Mouse (Mus musculus): ENCODE data around the gene Slc4a2. TPM values are rescaled to one million over a fixed set of nuclear protein-coding genes. Genes with fewer than 3 reads are reported as not detected.

Slc4a2 gene
- 29.0 and 29.8 TPM in 2 replicates for polyA plus RNA-seq (2015; fragmentation: Nextera tagmentation; extraction: Ambion mirVana)

DNA sequence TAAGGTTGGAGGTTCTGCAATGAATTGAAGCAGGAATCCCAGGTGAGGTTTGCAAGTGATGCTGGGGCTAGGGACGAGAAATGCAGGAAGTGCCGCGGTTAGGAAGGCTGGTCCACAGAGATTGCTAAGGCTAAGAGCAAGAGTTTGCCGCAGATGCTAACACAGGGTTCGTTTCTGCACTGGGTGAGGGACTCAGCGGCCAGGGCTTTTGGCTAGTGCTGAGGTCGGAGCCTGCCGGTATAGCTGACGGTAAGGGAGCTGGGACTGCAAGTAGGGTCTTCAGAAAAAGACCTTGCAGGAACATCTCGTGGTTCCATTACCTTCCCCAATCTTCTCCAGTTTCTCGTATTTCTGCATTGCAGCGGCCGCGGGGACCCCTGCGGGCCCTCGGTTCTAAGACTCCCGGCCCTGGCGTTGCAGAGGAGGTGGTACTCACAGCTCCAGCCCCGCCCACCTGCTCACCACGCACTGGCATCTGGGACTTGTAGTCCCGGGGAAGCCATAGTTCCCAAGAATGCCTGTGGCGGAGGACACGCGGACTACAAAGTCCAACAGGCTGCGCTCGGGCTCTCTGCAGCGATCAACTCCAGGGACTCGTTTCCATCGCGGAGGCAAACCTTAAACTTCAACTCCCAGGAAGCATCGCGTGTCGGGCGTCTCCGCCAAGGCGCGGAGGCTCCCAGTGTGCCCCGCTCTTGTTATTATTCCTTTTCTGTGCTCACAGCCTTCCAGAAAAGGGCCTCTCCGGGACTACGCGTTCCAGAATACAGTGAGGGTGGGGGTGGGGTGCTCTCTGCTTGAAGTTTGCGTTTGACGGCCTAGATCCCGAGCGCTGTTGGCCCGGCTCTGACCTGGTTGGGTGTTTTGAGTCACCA is at the start of gene Slc4a2, which contains the start of gene Cdk5:
TSS of gene Slc4a2 (plus strand) at position 709 of the 875 bp plus-strand sequence.
TSS of gene Cdk5 (minus strand) at position 402 of the 875 bp plus-strand sequence.
- H3K9ac ChIP-seq (ENCODE audit: low read depth, low read length), result peak within 1 kb of the TSS; percentile 75
- peak within 1 kb of the TSS; percentile 84 for H3K27ac ChIP-seq (ENCODE audit: low read depth, low read length)
- peaks cover 37% of the 10 kb centered on the region for H3K4me1 ChIP-seq (ENCODE audit: control insufficient read depth, insufficient read depth, low read depth, low read length)
- H3K27me3 ChIP-seq (replicated peaks; ENCODE audit: control insufficient read depth, insufficient read depth, low read length), result peaks cover 3% of the 10 kb centered on the region; the same call in 1 of the 2 replicates
- WGBS, result under 1% methylated on average over 46 of the region's 46 CpGs
- peaks cover 13% of the 10 kb centered on the region for H3K36me3 ChIP-seq (ENCODE audit: control insufficient read depth, insufficient read depth, low read length)
- peak; percentile 96 for ATAC-seq
- H3K4me3 ChIP-seq (ENCODE audit: low read length), result peak within 1 kb of the TSS; percentile 68
- H3K9me3 ChIP-seq (ENCODE audit: control insufficient read depth, low read length), result no peaks in the 10 kb centered on the region
- peak within 1 kb of the TSS; percentile 69 for H3K4me2 ChIP-seq (ENCODE audit: low read length)

DNA sequence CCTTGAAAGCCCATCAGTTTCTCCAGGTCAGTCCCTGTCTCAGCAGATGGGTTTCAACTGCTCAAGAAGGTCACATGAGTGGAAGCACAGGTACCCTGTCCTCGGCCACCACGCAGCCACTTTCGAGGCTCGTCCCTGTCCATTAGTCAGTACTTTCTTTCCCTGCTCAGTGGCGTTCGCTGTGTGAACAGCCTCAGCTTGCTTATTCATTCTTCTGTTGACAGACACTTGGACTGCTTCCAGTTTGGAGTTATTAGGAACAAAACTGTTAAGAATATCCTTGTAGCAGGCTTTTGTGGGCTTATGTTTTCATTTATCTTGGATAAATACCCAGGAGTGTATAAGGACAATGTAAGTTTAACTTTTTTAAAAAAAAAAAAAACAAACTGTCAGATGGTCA is 49.4 kb upstream of the Slc4a2 start:
- no peak for ATAC-seq
- 27% methylated on average over 6 of the region's 6 CpGs for WGBS
- Histone ChIP-seq H3K4me1 (ENCODE audit: control insufficient read depth, insufficient read depth, low read depth, low read length) (no peaks in the 10 kb centered on the region), H3K9me3 (ENCODE audit: control insufficient read depth, low read length) (no peaks in the 10 kb centered on the region), H3K27ac (ENCODE audit: low read depth, low read length) (no peak overlapping the region), H3K4me2 (ENCODE audit: low read length) (no peak overlapping the region), H3K9ac (ENCODE audit: low read depth, low read length) (no peak overlapping the region), H3K36me3 (ENCODE audit: control insufficient read depth, insufficient read depth, low read length) (no peaks in the 10 kb centered on the region), H3K27me3 (replicated peaks; ENCODE audit: control insufficient read depth, insufficient read depth, low read length) (no peaks in the 10 kb centered on the region), H3K4me3 (ENCODE audit: low read length) (no peak overlapping the region)

DNA sequence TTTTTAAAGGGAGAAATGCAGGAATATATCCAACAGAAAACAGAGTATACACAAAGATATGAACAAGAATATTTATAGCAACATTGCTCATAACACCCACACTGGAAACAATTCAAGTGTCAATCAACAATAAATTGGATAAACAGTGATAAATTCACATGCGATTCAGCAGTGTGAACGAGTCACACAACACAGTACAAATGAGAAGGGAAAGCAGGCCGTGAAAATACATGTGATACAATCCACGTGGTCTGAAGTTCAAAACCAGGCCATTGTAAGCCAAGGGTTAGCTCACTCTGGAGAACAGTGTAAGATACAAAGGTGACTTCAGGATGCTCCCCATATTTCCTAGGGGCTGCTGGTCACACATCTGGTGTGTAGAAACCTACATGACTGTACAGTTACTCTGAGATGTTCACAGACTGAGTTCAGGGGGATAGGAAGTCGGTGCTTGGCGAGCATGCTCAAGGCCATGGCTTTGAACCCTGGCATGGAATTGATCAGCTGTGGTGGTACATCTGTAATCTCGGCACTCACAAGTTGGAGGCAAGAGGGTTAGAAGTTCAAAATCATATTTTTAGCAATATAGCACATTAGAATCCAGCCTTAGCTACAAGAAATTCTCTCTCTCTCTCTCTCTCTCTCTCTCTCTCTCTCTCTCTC is 48.8 kb upstream of the Slc4a2 start:
- no peak overlapping the region for H3K4me2 ChIP-seq (ENCODE audit: low read length)
- no peak for ATAC-seq
- H3K36me3 ChIP-seq (ENCODE audit: control insufficient read depth, insufficient read depth, low read length), result no peaks in the 10 kb centered on the region
- H3K9me3 ChIP-seq (ENCODE audit: control insufficient read depth, low read length), result no peaks in the 10 kb centered on the region
- H3K4me1 ChIP-seq (ENCODE audit: control insufficient read depth, insufficient read depth, low read depth, low read length), result no peaks in the 10 kb centered on the region
- no peak overlapping the region for H3K9ac ChIP-seq (ENCODE audit: low read depth, low read length)
- WGBS, result 74% methylated on average over 7 of the region's 7 CpGs
- no peak overlapping the region for H3K4me3 ChIP-seq (ENCODE audit: low read length)
- no peaks in the 10 kb centered on the region for H3K27me3 ChIP-seq (replicated peaks; ENCODE audit: control insufficient read depth, insufficient read depth, low read length)
- H3K27ac ChIP-seq (ENCODE audit: low read depth, low read length), result no peak overlapping the region

DNA sequence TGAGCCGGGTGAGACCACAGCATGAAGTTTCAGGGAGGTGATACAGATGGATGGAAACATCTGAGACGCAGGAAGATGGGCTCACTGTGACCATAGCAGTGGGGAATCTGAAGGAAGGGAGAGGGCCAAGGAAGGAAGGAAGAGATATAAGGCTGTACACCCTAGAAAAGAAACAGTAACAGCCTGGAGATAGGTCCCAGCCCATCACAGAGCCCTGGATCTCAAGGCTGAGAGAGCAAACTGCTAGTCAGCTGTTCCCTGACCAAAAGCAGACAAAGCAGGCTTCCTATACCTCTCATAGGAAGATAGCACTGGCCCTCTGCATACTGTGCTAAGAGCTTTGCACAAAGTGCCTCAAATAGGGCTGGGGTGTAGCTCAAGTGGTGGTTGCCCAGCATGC is 44.9 kb upstream of the Slc4a2 start:
- Histone ChIP-seq H3K4me3 (ENCODE audit: low read length) (no peak overlapping the region), H3K4me1 (ENCODE audit: control insufficient read depth, insufficient read depth, low read depth, low read length) (peaks cover 3% of the 10 kb centered on the region), H3K9ac (ENCODE audit: low read depth, low read length) (no peak overlapping the region), H3K36me3 (ENCODE audit: control insufficient read depth, insufficient read depth, low read length) (no peaks in the 10 kb centered on the region), H3K27ac (ENCODE audit: low read depth, low read length) (no peak overlapping the region), H3K9me3 (ENCODE audit: control insufficient read depth, low read length) (no peaks in the 10 kb centered on the region), H3K27me3 (replicated peaks; ENCODE audit: control insufficient read depth, insufficient read depth, low read length) (no peaks in the 10 kb centered on the region), H3K4me2 (ENCODE audit: low read length) (no peak overlapping the region)
- ATAC-seq, result no peak
- 75% methylated on average over 2 of the region's 2 CpGs for WGBS

DNA sequence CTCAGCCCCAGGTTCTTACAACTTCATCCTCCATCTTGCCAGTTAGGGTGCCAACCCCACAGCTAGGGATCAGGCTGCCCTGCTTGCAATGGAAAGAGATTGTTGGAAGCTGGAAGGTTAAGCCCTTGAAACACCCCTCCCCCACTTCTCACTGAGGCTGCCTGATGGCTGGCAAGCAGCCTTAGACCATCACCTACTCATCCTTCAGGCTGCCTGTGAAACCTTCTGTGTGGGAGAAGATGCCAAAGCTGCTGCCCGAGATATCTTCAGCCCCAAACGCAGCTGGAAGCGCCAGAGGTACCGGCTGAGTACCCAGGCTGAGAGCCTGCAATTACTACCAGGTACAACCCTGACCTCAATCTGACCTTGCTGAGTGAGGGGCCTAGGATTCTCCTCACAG is 44.1 kb upstream of the Slc4a2 start:
- no peak overlapping the region for H3K27ac ChIP-seq (ENCODE audit: low read depth, low read length)
- WGBS, result 79% methylated on average over 4 of the region's 4 CpGs
- ATAC-seq, result no peak

DNA sequence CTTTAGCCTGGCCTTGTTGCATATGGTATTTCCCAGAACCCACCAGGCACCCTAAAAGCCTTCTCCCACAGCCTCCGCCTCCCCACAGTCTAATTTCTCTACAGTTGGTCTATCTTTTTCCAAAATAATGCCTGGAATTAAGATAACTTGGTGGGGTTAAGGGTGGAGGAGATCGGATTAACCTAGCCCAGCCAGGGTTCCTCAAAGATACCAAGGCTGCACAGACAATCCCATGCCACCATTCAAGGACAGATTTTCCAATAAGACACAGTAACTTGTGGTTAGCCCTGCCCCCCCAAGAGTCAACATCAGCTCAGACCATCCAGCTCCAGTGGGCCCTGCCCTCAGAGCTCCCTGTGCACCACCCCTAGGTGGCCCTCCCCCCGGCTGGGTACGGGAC is 43.1 kb upstream of the Slc4a2 start:
- 90% methylated on average over 4 of the region's 4 CpGs for WGBS
- H3K27ac ChIP-seq (ENCODE audit: low read depth, low read length), result no peak overlapping the region

More for the DNA sequence above, 44.1 kb upstream of the Slc4a2 start:
- Histone ChIP-seq H3K36me3 (ENCODE audit: control insufficient read depth, insufficient read depth, low read length) (no peaks in the 10 kb centered on the region), H3K9me3 (ENCODE audit: control insufficient read depth, low read length) (no peaks in the 10 kb centered on the region), H3K9ac (ENCODE audit: low read depth, low read length) (no peak overlapping the region), H3K4me1 (ENCODE audit: control insufficient read depth, insufficient read depth, low read depth, low read length) (peaks cover 11% of the 10 kb centered on the region), H3K27me3 (replicated peaks; ENCODE audit: control insufficient read depth, insufficient read depth, low read length) (no peaks in the 10 kb centered on the region), H3K4me2 (ENCODE audit: low read length) (no peak overlapping the region), H3K4me3 (ENCODE audit: low read length) (no peak overlapping the region)

DNA sequence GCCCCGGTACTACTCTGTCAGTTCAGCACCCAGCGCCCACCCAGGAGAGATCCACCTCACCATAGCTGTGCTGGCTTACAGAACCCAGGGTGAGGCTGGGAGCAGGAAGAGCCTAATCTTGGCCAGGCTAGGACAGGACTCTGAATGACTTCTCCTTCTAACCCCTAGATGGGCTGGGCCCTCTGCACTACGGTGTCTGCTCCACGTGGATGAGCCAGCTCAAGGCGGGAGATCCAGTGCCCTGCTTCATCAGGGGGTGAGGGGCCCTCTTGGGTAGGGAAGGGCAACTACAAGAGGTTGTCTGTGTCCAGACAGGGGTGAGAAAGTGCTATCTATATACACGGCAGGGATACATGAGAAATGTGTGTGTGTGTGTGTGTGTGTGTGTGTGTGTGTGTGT is 42.2 kb upstream of the Slc4a2 start:
- peaks cover 11% of the 10 kb centered on the region for H3K4me1 ChIP-seq (ENCODE audit: control insufficient read depth, insufficient read depth, low read depth, low read length)
- no peak overlapping the region for H3K4me2 ChIP-seq (ENCODE audit: low read length)
- H3K36me3 ChIP-seq (ENCODE audit: control insufficient read depth, insufficient read depth, low read length), result no peaks in the 10 kb centered on the region
- H3K9ac ChIP-seq (ENCODE audit: low read depth, low read length), result no peak overlapping the region
- 74% methylated on average over 6 of the region's 6 CpGs for WGBS
- no peak for ATAC-seq
- H3K4me3 ChIP-seq (ENCODE audit: low read length), result no peak overlapping the region
- no peaks in the 10 kb centered on the region for H3K9me3 ChIP-seq (ENCODE audit: control insufficient read depth, low read length)
- H3K27me3 ChIP-seq (replicated peaks; ENCODE audit: control insufficient read depth, insufficient read depth, low read length), result 0 out of 2 replicates have a peak, but pooled peaks cover 2% of the 10 kb centered on the region
- H3K27ac ChIP-seq (ENCODE audit: low read depth, low read length), result no peak overlapping the region

More for the DNA sequence above, 43.1 kb upstream of the Slc4a2 start:
- Histone ChIP-seq H3K4me1 (ENCODE audit: control insufficient read depth, insufficient read depth, low read depth, low read length) (peaks cover 11% of the 10 kb centered on the region), H3K27me3 (replicated peaks; ENCODE audit: control insufficient read depth, insufficient read depth, low read length) (no peaks in the 10 kb centered on the region), H3K36me3 (ENCODE audit: control insufficient read depth, insufficient read depth, low read length) (no peaks in the 10 kb centered on the region), H3K9ac (ENCODE audit: low read depth, low read length) (no peak overlapping the region), H3K9me3 (ENCODE audit: control insufficient read depth, low read length) (no peaks in the 10 kb centered on the region), H3K4me2 (ENCODE audit: low read length) (no peak overlapping the region), H3K4me3 (ENCODE audit: low read length) (no peak overlapping the region)
- ATAC-seq, result no peak

DNA sequence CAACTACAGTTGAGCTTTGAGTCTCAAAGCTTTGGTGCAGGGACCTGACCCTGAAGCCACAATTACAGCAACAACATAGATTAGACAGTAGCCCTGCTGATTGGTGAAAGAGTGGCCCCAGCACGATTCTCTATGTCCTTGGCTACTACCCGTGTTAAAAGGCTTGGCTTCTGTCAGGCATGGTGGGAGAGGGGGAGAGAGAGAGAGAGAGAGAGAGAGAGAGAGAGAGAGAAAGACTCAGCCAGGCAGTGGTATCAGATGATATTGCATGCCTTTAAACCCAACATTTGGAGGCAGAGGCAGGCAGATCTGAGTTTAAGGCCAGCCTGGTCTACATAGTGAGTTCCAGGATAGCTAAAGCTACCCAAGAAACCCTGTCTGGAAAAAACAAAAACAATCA is 41.6 kb upstream of the Slc4a2 start:
- no peak overlapping the region for H3K27ac ChIP-seq (ENCODE audit: low read depth, low read length)
- H3K36me3 ChIP-seq (ENCODE audit: control insufficient read depth, insufficient read depth, low read length), result no peaks in the 10 kb centered on the region
- H3K9ac ChIP-seq (ENCODE audit: low read depth, low read length), result no peak overlapping the region
- H3K4me3 ChIP-seq (ENCODE audit: low read length), result no peak overlapping the region
- H3K9me3 ChIP-seq (ENCODE audit: control insufficient read depth, low read length), result no peaks in the 10 kb centered on the region
- H3K4me1 ChIP-seq (ENCODE audit: control insufficient read depth, insufficient read depth, low read depth, low read length), result peaks cover 14% of the 10 kb centered on the region
- 73% methylated on average over 2 of the region's 2 CpGs for WGBS
- 0 out of 2 replicates have a peak, but pooled peaks cover 2% of the 10 kb centered on the region for H3K27me3 ChIP-seq (replicated peaks; ENCODE audit: control insufficient read depth, insufficient read depth, low read length)
- no peak for ATAC-seq
- H3K4me2 ChIP-seq (ENCODE audit: low read length), result no peak overlapping the region

All from hindbrain, embryonic 16.5 days (tissue).